Mouse (Mus musculus): ENCODE results near the gene Hmcn1. TPM values are rescaled to one million over a fixed set of nuclear protein-coding genes. Genes with fewer than 3 reads are reported as not detected.

The Hmcn1 gene
- total and polyA plus RNA-seq, 3 experiments, result not detected

DNA sequence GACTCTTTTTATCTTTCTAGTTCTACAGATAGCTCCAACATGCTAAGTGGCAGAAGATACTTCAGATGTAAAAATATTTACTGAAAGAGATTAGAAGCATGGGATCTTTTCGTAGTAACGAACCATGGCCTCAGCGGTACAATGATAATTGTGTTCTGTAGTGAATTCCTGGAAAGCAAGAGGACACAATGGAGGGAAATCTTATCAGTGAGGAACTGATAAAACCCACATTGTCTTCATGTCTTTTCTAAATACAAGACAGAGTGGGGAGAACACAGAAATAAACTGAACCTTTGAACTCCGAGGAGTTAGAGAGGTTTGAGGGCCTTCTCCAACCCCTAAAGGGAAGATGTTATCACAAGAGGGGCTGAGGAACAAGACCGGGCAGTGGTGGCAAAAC lies 126.6 kb downstream of the Hmcn1 start:
- no peak overlapping the region for H3K27ac ChIP-seq (ENCODE audit: control insufficient read depth, low read depth, low read length)
- DNase-seq (ENCODE audit: low read depth, low spot score), result no peak
- no peak overlapping the region for H3K4me3 ChIP-seq (ENCODE audit: control insufficient read depth in 1 of 2, insufficient read depth in 1 of 2, low read depth in 2 of 2, low read length in 2 of 2)
- no peak for TF ChIP-seq RAD21 (IDR thresholded peaks at IDR 0.05; ENCODE audit: low read depth, low read length)
- no peak for TF ChIP-seq UBTF (IDR thresholded peaks at IDR 0.05; ENCODE audit: borderline replicate concordance, insufficient read depth, low read depth, low read length)
- TF ChIP-seq HCFC1 (IDR thresholded peaks at IDR 0.05; ENCODE audit: low read depth, low read length), result no peak
- no peak for TF ChIP-seq MEF2A (IDR thresholded peaks at IDR 0.05; ENCODE audit: extremely low read depth, insufficient replicate concordance, low read depth, low read length, poor library complexity, severe bottlenecking)
- TF ChIP-seq ELF1 (IDR thresholded peaks at IDR 0.05; ENCODE audit: low read depth, low read length), result no peak
- no peak for TF ChIP-seq ZKSCAN1 (IDR thresholded peaks at IDR 0.05; ENCODE audit: low read depth, low read length)
- H3K9me3 ChIP-seq (replicated peaks; ENCODE audit: insufficient read depth, low read length), result no peaks in the 10 kb centered on the region
- no peaks in the 10 kb centered on the region for H3K36me3 ChIP-seq (ENCODE audit: control insufficient read depth in 1 of 2, insufficient read depth in 2 of 2, low read length in 2 of 2)
- H3K79me2 ChIP-seq (ENCODE audit: control insufficient read depth, insufficient read depth, low read length, poor library complexity), result no peaks in the 10 kb centered on the region
- no peaks in the 10 kb centered on the region for H3K4me1 ChIP-seq (ENCODE audit: control insufficient read depth in 1 of 2, insufficient read depth in 2 of 2, low read length in 2 of 2)
- H3K9ac ChIP-seq (ENCODE audit: control insufficient read depth, low read depth, low read length, poor library complexity, severe bottlenecking), result no peak overlapping the region
- H3K27me3 ChIP-seq (ENCODE audit: control insufficient read depth in 1 of 2, insufficient read depth in 2 of 2, low read length in 2 of 2), result no peaks in the 10 kb centered on the region; a peak in 2 of 4 replicates

GRCm38 (mm10) chr1:150857779-150858178 lies 135.5 kb downstream of the Hmcn1 start:
- DNase-seq (ENCODE audit: low read depth, low spot score), result no peak
- TF ChIP-seq ZNF384 (IDR thresholded peaks at IDR 0.05; ENCODE audit: low read depth, low read length) (no peak), POLR2A (IDR thresholded peaks at IDR 0.05; ENCODE audit: control insufficient read depth in 1 of 2, insufficient read depth in 1 of 2, low read depth in 1 of 2, low read length in 2 of 2, poor library complexity in 1 of 2) (no peak), KAT2A (conservative IDR thresholded peaks at IDR 0.05; ENCODE audit: low read depth, low read length) (no peak), HCFC1 (IDR thresholded peaks at IDR 0.05; ENCODE audit: low read depth, low read length) (no peak), GATA1 (IDR thresholded peaks at IDR 0.05; ENCODE audit: low read depth, low read length) (no peak), CHD2 (IDR thresholded peaks at IDR 0.05; ENCODE audit: low read length) (no peak), RCOR1 (IDR thresholded peaks at IDR 0.05; ENCODE audit: low read depth, low read length) (no peak), ZC3H11A (IDR thresholded peaks at IDR 0.05; ENCODE audit: low read depth, low read length) (no peak), USF1 (IDR thresholded peaks at IDR 0.05; ENCODE audit: low read depth, low read length) (no peak), MXI1 (IDR thresholded peaks at IDR 0.05; ENCODE audit: low read depth, low read length) (no peak), NELFE (IDR thresholded peaks at IDR 0.05; ENCODE audit: low read depth, low read length) (no peak), MAZ (IDR thresholded peaks at IDR 0.05; ENCODE audit: low read depth, low read length) (no peak), CTCF (IDR thresholded peaks at IDR 0.05 in 2 of 3, conservative IDR thresholded peaks at IDR 0.05 in 1 of 3; ENCODE audit: control insufficient read depth in 1 of 3, insufficient read depth in 1 of 3, low read depth in 2 of 3, low read length in 3 of 3, poor library complexity in 1 of 3, severe bottlenecking in 1 of 3) (no peak)
- no peak overlapping the region for H3K9ac ChIP-seq (ENCODE audit: control insufficient read depth, low read depth, low read length, poor library complexity, severe bottlenecking)

More at GRCm38 (mm10) chr1:150857779-150858178, 135.5 kb downstream of the Hmcn1 start:
- Histone ChIP-seq H3K36me3 (ENCODE audit: control insufficient read depth in 1 of 2, insufficient read depth in 2 of 2, low read length in 2 of 2) (no peaks in the 10 kb centered on the region), H3K9me3 (replicated peaks; ENCODE audit: insufficient read depth, low read length) (no peaks in the 10 kb centered on the region), H3K27me3 (ENCODE audit: control insufficient read depth in 1 of 2, insufficient read depth in 2 of 2, low read length in 2 of 2) (no peaks in the 10 kb centered on the region; a peak in 1 of 4 replicates), H3K4me1 (ENCODE audit: control insufficient read depth in 1 of 2, insufficient read depth in 2 of 2, low read length in 2 of 2) (no peaks in the 10 kb centered on the region), H3K79me2 (ENCODE audit: control insufficient read depth, insufficient read depth, low read length, poor library complexity) (no peaks in the 10 kb centered on the region), H3K4me3 (ENCODE audit: control insufficient read depth in 1 of 2, insufficient read depth in 1 of 2, low read depth in 2 of 2, low read length in 2 of 2) (no peak overlapping the region), H3K27ac (ENCODE audit: control insufficient read depth, low read depth, low read length) (no peak overlapping the region)
